Mouse (Mus musculus) G1E (cell line): Measurements from ENCODE around the gene Klrg1.

ENCODE experiments used
- CTCF ChIP-seq: IDR thresholded peaks from 2 replicates; pipeline ENCODE4 v1.5.1; 2012; ENCODE audit warnings: low read depth, low read length, inconsistent platforms, mixed read lengths
- POLR2AphosphoS5 ChIP-seq: IDR thresholded peaks from 2 replicates; pipeline ENCODE4 v1.6.1; 2012; ENCODE audit warnings: low read depth, low read length, inconsistent platforms; ENCODE audit not compliant: insufficient replicate concordance

- TF ChIP-seq CTCF (no peak), POLR2AphosphoS5 (no peak)
Measured at GRCm38 (mm10) chr6:122276565-122276964, 6.1 kb downstream of the Klrg1 start.
